Mouse (Mus musculus) brain, adult 2 months (tissue): ENCODE results near the gene Ttc39d.
"Not testable (repeated sequence)": the region's sequence is repeated elsewhere in the genome, so short reads cannot be mapped to it uniquely, and the experiment has no call there.

Experiments used
- DNase-seq: peaks from one replicate; pipeline ENCODE4 v3.0.0; 2011; ENCODE audit warnings: low read depth, low spot score

The Ttc39d gene

GRCm38 (mm10) chr17:80206671-80207581 is at the start of gene Ttc39d, which contains the start of gene Srsf7:
Ttc39d (plus strand) TSS chr17:80207460.
Srsf7 (minus strand) TSS chr17:80207307.
- DNase-seq: peak; percentile 100

GRCm38 (mm10) chr17:80157489-80157888 is 49.8 kb upstream of the Ttc39d start:
- no peak for DNase-seq

GRCm38 (mm10) chr17:80160454-80160853 is 46.8 kb upstream of the Ttc39d start:
- peak; percentile 77 for DNase-seq

- DNase-seq: no peak
Observed at GRCm38 (mm10) chr17:80163991-80164390, 43.3 kb upstream of the Ttc39d start.

- peak; percentile 98 for DNase-seq
Observed at GRCm38 (mm10) chr17:80165741-80166140, 41.5 kb upstream of the Ttc39d start.

- DNase-seq: peak; percentile 72
Observed at GRCm38 (mm10) chr17:80166346-80166745, 40.9 kb upstream of the Ttc39d start.

- no peak for DNase-seq
Observed at GRCm38 (mm10) chr17:80167436-80167835, 39.8 kb upstream of the Ttc39d start.

- peak; percentile 75 for DNase-seq
Observed at GRCm38 (mm10) chr17:80167851-80168251, 39.4 kb upstream of the Ttc39d start.

GRCm38 (mm10) chr17:80168425-80169182 is 38.7 kb upstream of the Ttc39d start:
- peak; percentile 92 for DNase-seq

- DNase-seq: no peak
Observed at GRCm38 (mm10) chr17:80169792-80170191, 37.5 kb upstream of the Ttc39d start.

- DNase-seq: peak; percentile 85
Observed at GRCm38 (mm10) chr17:80170951-80171350, 36.3 kb upstream of the Ttc39d start.

GRCm38 (mm10) chr17:80171948-80172347 is 35.3 kb upstream of the Ttc39d start:
- no peak for DNase-seq

GRCm38 (mm10) chr17:80172761-80173160 is 34.5 kb upstream of the Ttc39d start:
- no peak for DNase-seq

GRCm38 (mm10) chr17:80173708-80174107 is 33.6 kb upstream of the Ttc39d start:
- DNase-seq: no peak

GRCm38 (mm10) chr17:80174146-80174545 is 33.1 kb upstream of the Ttc39d start:
- no peak for DNase-seq

- no peak for DNase-seq
Observed at GRCm38 (mm10) chr17:80174699-80175385, 32.4 kb upstream of the Ttc39d start.

GRCm38 (mm10) chr17:80175386-80175739 is 31.9 kb upstream of the Ttc39d start:
- DNase-seq: no peak

- no peak for DNase-seq
Observed at GRCm38 (mm10) chr17:80175966-80176365, 31.3 kb upstream of the Ttc39d start.

GRCm38 (mm10) chr17:80178846-80179245 is 28.4 kb upstream of the Ttc39d start:
- DNase-seq: not testable (repeated sequence)

- peak; percentile 90 for DNase-seq
Observed at GRCm38 (mm10) chr17:80179959-80180358, 27.3 kb upstream of the Ttc39d start.

- DNase-seq: no peak
Observed at GRCm38 (mm10) chr17:80180468-80180867, 26.8 kb upstream of the Ttc39d start.

- DNase-seq: no peak
Observed at GRCm38 (mm10) chr17:80183615-80184014, 23.6 kb upstream of the Ttc39d start.
